Mouse (Mus musculus): ENCODE results near the gene Pdcd1. TPM values are rescaled to one million over a fixed set of nuclear protein-coding genes. Genes with fewer than 3 reads are reported as not detected.
"Not testable (repeated sequence)": the region's sequence is repeated elsewhere in the genome, so short reads cannot be mapped to it uniquely, and the experiment has no call there.

Pdcd1 gene
- polyA plus RNA-seq, 1 experiment = not detected

- H3K4me3 ChIP-seq = no peak overlapping the region
- peaks cover 21% of the 10 kb centered on the region for H3K27me3 ChIP-seq (ENCODE audit: control insufficient read depth, insufficient read depth, insufficient read length)
- TF ChIP-seq TCF3 (IDR thresholded peaks at IDR 0.05; ENCODE audit: insufficient read length, low read depth) (no peak), SRF (IDR thresholded peaks at IDR 0.05; ENCODE audit: control insufficient read depth, insufficient read length, low read depth) (no peak), USF1 (IDR thresholded peaks at IDR 0.05; ENCODE audit: low read depth) (no peak), MYOD1 (IDR thresholded peaks at IDR 0.05; ENCODE audit: control insufficient read depth in 1 of 3, insufficient read length in 2 of 3, low read depth in 2 of 3) (no peak), TCF12 (IDR thresholded peaks at IDR 0.05; ENCODE audit: insufficient read depth, poor library complexity, severe bottlenecking) (no peak), MAX (IDR thresholded peaks at IDR 0.05; ENCODE audit: low read depth) (no peak), MYOG (IDR thresholded peaks at IDR 0.05; ENCODE audit: control insufficient read depth in 1 of 3, insufficient read depth in 1 of 3, insufficient read length in 2 of 3, low read depth in 2 of 3) (no peak), CEBPB (IDR thresholded peaks at IDR 0.05; ENCODE audit: insufficient read depth, poor library complexity, severe bottlenecking) (no peak)
- H3K4me2 ChIP-seq (ENCODE audit: low read depth) = no peak overlapping the region
- H3K36me3 ChIP-seq (ENCODE audit: control insufficient read depth, insufficient read depth) = no peaks in the 10 kb centered on the region
- no peak overlapping the region for H3ac ChIP-seq (ENCODE audit: control insufficient read depth, insufficient read length)
- H3K79me2 ChIP-seq (ENCODE audit: control insufficient read depth, insufficient read depth) = no peaks in the 10 kb centered on the region
Observed at GRCm38 (mm10) chr1:94076702-94077101, 24.3 kb upstream of the Pdcd1 start.

DNA sequence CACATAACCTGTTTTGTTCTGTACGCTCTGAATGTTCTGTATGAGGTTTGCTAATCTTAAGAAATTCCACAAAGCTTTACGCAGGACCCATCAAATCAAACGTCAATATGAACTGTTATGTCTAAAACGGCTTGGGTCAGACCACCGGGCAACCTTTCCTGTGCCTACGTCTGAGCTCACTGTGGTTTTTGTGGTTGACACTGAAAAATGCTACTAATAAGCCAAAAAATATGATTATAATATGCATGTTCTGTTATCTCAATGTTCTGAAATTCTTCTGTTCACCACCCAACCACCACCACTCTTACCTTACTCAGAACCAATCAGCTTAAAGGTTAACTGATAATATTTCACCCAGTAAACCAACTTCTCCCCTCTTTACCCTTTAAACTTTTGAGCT, 22.4 kb upstream of the Pdcd1 start:
- H3K36me3 ChIP-seq (ENCODE audit: control insufficient read depth, insufficient read depth) = no peaks in the 10 kb centered on the region
- H3K79me2 ChIP-seq (ENCODE audit: control insufficient read depth, insufficient read depth) = no peaks in the 10 kb centered on the region
- H3ac ChIP-seq (ENCODE audit: control insufficient read depth, insufficient read length) = no peak overlapping the region
- H3K4me3 ChIP-seq = no peak overlapping the region
- H3K27me3 ChIP-seq (ENCODE audit: control insufficient read depth, insufficient read depth, insufficient read length) = peaks cover 5% of the 10 kb centered on the region
- H3K4me2 ChIP-seq (ENCODE audit: low read depth) = no peak overlapping the region
- TF ChIP-seq POLR2AphosphoS2 (IDR thresholded peaks at IDR 0.05; ENCODE audit: insufficient read length, low read depth) = no peak
- TF ChIP-seq CEBPB (IDR thresholded peaks at IDR 0.05; ENCODE audit: insufficient read depth, poor library complexity, severe bottlenecking) = no peak
- no peak for TF ChIP-seq REST (IDR thresholded peaks at IDR 0.05; ENCODE audit: insufficient read depth, insufficient read length)
- TF ChIP-seq SRF (IDR thresholded peaks at IDR 0.05; ENCODE audit: control insufficient read depth, insufficient read length, low read depth) = no peak
- no peak for TF ChIP-seq MYOD1 (IDR thresholded peaks at IDR 0.05; ENCODE audit: control insufficient read depth in 1 of 3, insufficient read length in 2 of 3, low read depth in 2 of 3)
- no peak for TF ChIP-seq TCF12 (IDR thresholded peaks at IDR 0.05; ENCODE audit: insufficient read depth, poor library complexity, severe bottlenecking)
- TF ChIP-seq POLR2A (IDR thresholded peaks at IDR 0.05; ENCODE audit: insufficient read length, low read depth) = no peak
- TF ChIP-seq TCF3 (IDR thresholded peaks at IDR 0.05; ENCODE audit: insufficient read length, low read depth) = no peak
- no peak for TF ChIP-seq USF1 (IDR thresholded peaks at IDR 0.05; ENCODE audit: low read depth)
- TF ChIP-seq MAX (IDR thresholded peaks at IDR 0.05; ENCODE audit: low read depth) = no peak
- no peak for TF ChIP-seq E2F4 (IDR thresholded peaks at IDR 0.05; ENCODE audit: insufficient read depth)
- TF ChIP-seq MYOG (IDR thresholded peaks at IDR 0.05; ENCODE audit: control insufficient read depth in 1 of 3, insufficient read depth in 1 of 3, insufficient read length in 2 of 3, low read depth in 2 of 3) = no peak

- not testable (repeated sequence) for H3K36me3 ChIP-seq (ENCODE audit: control insufficient read depth, insufficient read depth); H3K4me3 ChIP-seq; H3K79me2 ChIP-seq (ENCODE audit: control insufficient read depth, insufficient read depth); H3ac ChIP-seq (ENCODE audit: control insufficient read depth, insufficient read length); H3K4me2 ChIP-seq (ENCODE audit: low read depth); H3K27me3 ChIP-seq (ENCODE audit: control insufficient read depth, insufficient read depth, insufficient read length)
Observed at GRCm38 (mm10) chr1:94058281-94058680, 5.9 kb upstream of the Pdcd1 start.

DNA sequence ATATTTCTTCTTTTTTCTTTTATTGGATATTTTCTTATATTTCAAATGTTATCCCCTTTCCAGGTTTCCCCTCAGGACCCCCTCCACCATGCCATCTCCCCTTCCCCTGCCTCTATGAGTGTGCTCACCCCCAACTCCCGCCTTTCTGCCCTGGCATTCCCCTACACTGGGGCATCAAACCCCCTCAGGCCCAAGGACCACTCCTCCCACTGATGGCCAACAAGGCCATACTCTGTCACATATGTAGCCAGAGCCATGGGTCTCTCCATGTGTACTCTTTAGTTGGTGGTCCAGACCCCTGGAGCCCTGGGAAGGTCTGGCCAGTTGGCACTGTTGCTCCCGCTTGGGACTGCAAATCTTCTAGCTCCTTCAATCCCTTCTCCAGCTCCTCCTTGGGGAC, 5.0 kb upstream of the Pdcd1 start:
- H3K4me2 ChIP-seq (ENCODE audit: low read depth) = no peak overlapping the region
- H3K79me2 ChIP-seq (ENCODE audit: control insufficient read depth, insufficient read depth) = no peaks in the 10 kb centered on the region
- no peak overlapping the region for H3ac ChIP-seq (ENCODE audit: control insufficient read depth, insufficient read length)
- no peak overlapping the region for H3K4me3 ChIP-seq
- TF ChIP-seq TCF3 (IDR thresholded peaks at IDR 0.05; ENCODE audit: insufficient read length, low read depth) (no peak), SRF (IDR thresholded peaks at IDR 0.05; ENCODE audit: control insufficient read depth, insufficient read length, low read depth) (no peak), USF1 (IDR thresholded peaks at IDR 0.05; ENCODE audit: low read depth) (no peak), E2F4 (IDR thresholded peaks at IDR 0.05; ENCODE audit: insufficient read depth) (no peak), TCF12 (IDR thresholded peaks at IDR 0.05; ENCODE audit: insufficient read depth, poor library complexity, severe bottlenecking) (no peak), REST (IDR thresholded peaks at IDR 0.05; ENCODE audit: insufficient read depth, insufficient read length) (no peak), POLR2A (IDR thresholded peaks at IDR 0.05; ENCODE audit: insufficient read length, low read depth) (no peak), POLR2AphosphoS2 (IDR thresholded peaks at IDR 0.05; ENCODE audit: insufficient read length, low read depth) (no peak), MAX (IDR thresholded peaks at IDR 0.05; ENCODE audit: low read depth) (no peak), MYOG (IDR thresholded peaks at IDR 0.05; ENCODE audit: control insufficient read depth in 1 of 3, insufficient read depth in 1 of 3, insufficient read length in 2 of 3, low read depth in 2 of 3) (no peak), CEBPB (IDR thresholded peaks at IDR 0.05; ENCODE audit: insufficient read depth, poor library complexity, severe bottlenecking) (no peak)
- H3K36me3 ChIP-seq (ENCODE audit: control insufficient read depth, insufficient read depth) = no peaks in the 10 kb centered on the region
- H3K27me3 ChIP-seq (ENCODE audit: control insufficient read depth, insufficient read depth, insufficient read length) = peaks cover 6% of the 10 kb centered on the region

GRCm38 (mm10) chr1:94055966-94056365, 3.6 kb upstream of the Pdcd1 start:
- H3K4me3 ChIP-seq = no peak overlapping the region
- peaks cover 9% of the 10 kb centered on the region for H3K27me3 ChIP-seq (ENCODE audit: control insufficient read depth, insufficient read depth, insufficient read length)
- no peaks in the 10 kb centered on the region for H3K36me3 ChIP-seq (ENCODE audit: control insufficient read depth, insufficient read depth)

More at GRCm38 (mm10) chr1:94055966-94056365, 3.6 kb upstream of the Pdcd1 start:
- Histone ChIP-seq H3K79me2 (ENCODE audit: control insufficient read depth, insufficient read depth) (no peaks in the 10 kb centered on the region), H3K4me2 (ENCODE audit: low read depth) (no peak overlapping the region), H3ac (ENCODE audit: control insufficient read depth, insufficient read length) (no peak overlapping the region)
- TF ChIP-seq MYOG (IDR thresholded peaks at IDR 0.05; ENCODE audit: control insufficient read depth in 1 of 3, insufficient read depth in 1 of 3, insufficient read length in 2 of 3, low read depth in 2 of 3) (no peak), USF1 (IDR thresholded peaks at IDR 0.05; ENCODE audit: low read depth) (no peak), CEBPB (IDR thresholded peaks at IDR 0.05; ENCODE audit: insufficient read depth, poor library complexity, severe bottlenecking) (no peak), MAX (IDR thresholded peaks at IDR 0.05; ENCODE audit: low read depth) (no peak), REST (IDR thresholded peaks at IDR 0.05; ENCODE audit: insufficient read depth, insufficient read length) (no peak), TCF12 (IDR thresholded peaks at IDR 0.05; ENCODE audit: insufficient read depth, poor library complexity, severe bottlenecking) (no peak), POLR2AphosphoS2 (IDR thresholded peaks at IDR 0.05; ENCODE audit: insufficient read length, low read depth) (no peak), POLR2A (IDR thresholded peaks at IDR 0.05; ENCODE audit: insufficient read length, low read depth) (no peak), MYOD1 (IDR thresholded peaks at IDR 0.05; ENCODE audit: control insufficient read depth in 1 of 3, insufficient read length in 2 of 3, low read depth in 2 of 3) (no peak), SRF (IDR thresholded peaks at IDR 0.05; ENCODE audit: control insufficient read depth, insufficient read length, low read depth) (no peak), E2F4 (IDR thresholded peaks at IDR 0.05; ENCODE audit: insufficient read depth) (no peak), TCF3 (IDR thresholded peaks at IDR 0.05; ENCODE audit: insufficient read length, low read depth) (no peak)
